In genomic region chr5:120605688-120606087, GRCm38 (mm10) we compare ENCODE assay signal across 8 mouse cellular contexts. TPM values are rescaled to one million over a fixed set of nuclear protein-coding genes. Genes with fewer than 3 reads are reported as not detected.
A peak's percentile ranks its signal among the peaks of the same experiment; 100 is the strongest.
DNase-seq lines count a peak whose midpoint lies in the region; ATAC-seq and TF ChIP-seq lines count a peak whose summit lies in the region.

No protein-coding gene starts in this region.

- H3K4me2 ChIP-seq in forebrain, embryonic 12.5 days = peak overlapping the region; percentile 63
- peak overlapping the region; percentile 63 for H3K4me2 ChIP-seq in liver, postnatal 0 days (ENCODE audit: low read depth, low read length)
- H3K4me2 ChIP-seq in neural tube, embryonic 13.5 days = peak overlapping the region; percentile 64

- WGBS in forebrain, embryonic 12.5 days = under 1% methylated on average over 8 of the region's 8 CpGs
- 0% methylated on average over 7 of the region's 8 CpGs for WGBS in large intestine, adult 2 months
- WGBS in liver, postnatal 0 days (ENCODE audit: insufficient replicate concordance) = 2% methylated on average over 8 of the region's 8 CpGs
- 3% methylated on average over 8 of the region's 8 CpGs for WGBS in neural tube, embryonic 13.5 days

- no peak overlapping the region for H3K27ac ChIP-seq in ES-Bruce4 (ENCODE audit: insufficient read depth, low read length)
- peak overlapping the region; percentile 54; the same call in 1 of the 2 replicates for H3K27ac ChIP-seq in forebrain, embryonic 12.5 days
- H3K27ac ChIP-seq in liver, postnatal 0 days (ENCODE audit: low read depth) = no peak overlapping the region
- H3K27ac ChIP-seq in neural tube, embryonic 13.5 days (replicated peaks) = peak overlapping the region; percentile 76

- H3K4me1 ChIP-seq in ES-Bruce4 (ENCODE audit: control insufficient read depth, insufficient read depth, low read length) = peaks cover 3% of the 10 kb centered on the region
- peaks cover 11% of the 10 kb centered on the region for H3K4me1 ChIP-seq in forebrain, embryonic 12.5 days
- peaks cover 5% of the 10 kb centered on the region; the same call in 1 of the 2 replicates for H3K4me1 ChIP-seq in liver, postnatal 0 days (ENCODE audit: insufficient read depth)
- H3K4me1 ChIP-seq in neural tube, embryonic 13.5 days (replicated peaks) = peaks cover 22% of the 10 kb centered on the region

- no peaks in the 10 kb centered on the region for H3K9me3 ChIP-seq in ES-Bruce4 (replicated peaks; ENCODE audit: control insufficient read depth, insufficient read depth, low read length, poor library complexity, severe bottlenecking)
- H3K9me3 ChIP-seq in forebrain, embryonic 12.5 days = no peaks in the 10 kb centered on the region
- no peaks in the 10 kb centered on the region for H3K9me3 ChIP-seq in liver, postnatal 0 days (ENCODE audit: low read length)
- no peaks in the 10 kb centered on the region for H3K9me3 ChIP-seq in neural tube, embryonic 13.5 days

- ATAC-seq in forebrain, embryonic 12.5 days (ENCODE audit: low FRiP score) = peak; percentile 77
- peak; percentile 75 for ATAC-seq in liver, postnatal 0 days
- ATAC-seq in neural tube, embryonic 13.5 days (ENCODE audit: low read depth) = peak; percentile 77

- H3K9ac ChIP-seq in ES-Bruce4 (ENCODE audit: low read depth, poor library complexity, severe bottlenecking) = peak overlapping the region; percentile 53
- peak overlapping the region; percentile 48; the same call in 1 of the 2 replicates for H3K9ac ChIP-seq in forebrain, embryonic 12.5 days
- H3K9ac ChIP-seq in liver, postnatal 0 days (replicated peaks) = no peak overlapping the region
- H3K9ac ChIP-seq in neural tube, embryonic 13.5 days = peak overlapping the region; percentile 67

- TF ChIP-seq EP300 in ES-Bruce4 (IDR thresholded peaks at IDR 0.05; ENCODE audit: insufficient read depth, low read depth, low read length) = no peak
- TF ChIP-seq EP300 in liver, postnatal 0 days (IDR thresholded peaks at IDR 0.05; ENCODE audit: low read depth) = no peak

- H3K27me3 ChIP-seq in ES-Bruce4 (ENCODE audit: control insufficient read depth, insufficient read depth, low read length, poor library complexity, severe bottlenecking) = no peaks in the 10 kb centered on the region
- H3K27me3 ChIP-seq in forebrain, embryonic 12.5 days = no peaks in the 10 kb centered on the region
- no peaks in the 10 kb centered on the region for H3K27me3 ChIP-seq in liver, postnatal 0 days (ENCODE audit: insufficient read depth, low read length)
- no peaks in the 10 kb centered on the region for H3K27me3 ChIP-seq in neural tube, embryonic 13.5 days

- H3K4me3 ChIP-seq in ES-Bruce4 (ENCODE audit: low read depth, low read length) = peak overlapping the region; percentile 74; the same call in 1 of the 2 replicates
- H3K4me3 ChIP-seq in forebrain, embryonic 12.5 days (replicated peaks) = peak overlapping the region; percentile 32
- peak overlapping the region; percentile 21 for H3K4me3 ChIP-seq in liver, postnatal 0 days (ENCODE audit: low read depth, low read length)
- H3K4me3 ChIP-seq in neural tube, embryonic 13.5 days = peak overlapping the region; percentile 34

- TF ChIP-seq POLR2A in ES-Bruce4 (IDR thresholded peaks at IDR 0.05; ENCODE audit: insufficient read depth, low read length) = no peak

- H3K36me3 ChIP-seq in ES-Bruce4 (ENCODE audit: control insufficient read depth, insufficient read depth, low read length, poor library complexity, severe bottlenecking) = no peaks in the 10 kb centered on the region
- peaks cover 9% of the 10 kb centered on the region for H3K36me3 ChIP-seq in forebrain, embryonic 12.5 days (replicated peaks)
- no peaks in the 10 kb centered on the region for H3K36me3 ChIP-seq in liver, postnatal 0 days (replicated peaks; ENCODE audit: insufficient read depth, low read length)
- H3K36me3 ChIP-seq in neural tube, embryonic 13.5 days = peaks cover 9% of the 10 kb centered on the region; the same call in 1 of the 2 replicates

- intact Hi-C loops in heart, postnatal 14 days (cut with DNase I) = loop anchor here (1.0 to 10.0 kb wide), 3 partner anchors 83 to 461 kb away; no protein-coding TSS in a partner anchor

- peak; percentile 95 for DNase-seq in c-Kit-positive CD71-positive TER-119-positive erythroid progenitor cells, embryonic 14.5 days (ENCODE audit: low spot score)
- peak; percentile 90 to 95 for DNase-seq in heart, postnatal 14 days
- peak; percentile 90 for DNase-seq in large intestine, adult 2 months (ENCODE audit: low read depth, low spot score)
- DNase-seq in liver, postnatal 0 days = peak; percentile 93
- DNase-seq in telencephalon, adult 2 months (ENCODE audit: low read depth, low spot score) = peak; percentile 93

- peak; percentile 77 for TF ChIP-seq CTCF in ES-Bruce4 (IDR thresholded peaks at IDR 0.05; ENCODE audit: low read depth, low read length)
- peak; percentile 95 for TF ChIP-seq CTCF in liver, postnatal 0 days (IDR thresholded peaks at IDR 0.05; ENCODE audit: low read depth)

RNA-seq across cellular contexts. Expression of gene Rita1, which starts 6.7 kb away (rescaled TPM):
- 13.0 and 13.1 TPM in 2 replicates for polyA plus RNA-seq in ES-Bruce4 (2011; ENCODE audit: insufficient read depth, insufficient read length, low read depth, missing spikeins)
- polyA plus RNA-seq in forebrain, embryonic 12.5 days (2016; fragmentation: Nextera tagmentation; extraction: Ambion mirVana) = 13.6 and 16.6 TPM in 2 replicates
- total RNA-seq in heart, postnatal 14 days (2021) = 10 to 100 TPM; 15.1 to 18.3 TPM
- 12.4 and 13.2 TPM in 2 replicates for polyA plus RNA-seq in large intestine, adult 2 months (2012; rRNA removed)
- 3.1 and 3.4 TPM in 2 replicates for polyA plus RNA-seq in liver, postnatal 0 days (2015; fragmentation: Nextera tagmentation; extraction: Ambion mirVana)
- polyA plus RNA-seq in neural tube, embryonic 13.5 days (2015; fragmentation: Nextera tagmentation; extraction: Ambion mirVana) = 19.9 and 25.1 TPM in 2 replicates

RNA-seq across cellular contexts. Expression of gene Ddx54, which starts 6.9 kb away (rescaled TPM):
- polyA plus RNA-seq in ES-Bruce4 (2011; ENCODE audit: insufficient read depth, insufficient read length, low read depth, missing spikeins) = 49.7 and 49.9 TPM in 2 replicates
- polyA plus RNA-seq in forebrain, embryonic 12.5 days (2016; fragmentation: Nextera tagmentation; extraction: Ambion mirVana) = 50.7 and 52.6 TPM in 2 replicates
- total RNA-seq in heart, postnatal 14 days (2021) = 10 to 100 TPM; 20.4 to 22.5 TPM
- polyA plus RNA-seq in large intestine, adult 2 months (2012; rRNA removed) = 35.2 and 40.2 TPM in 2 replicates
- 14.0 and 15.1 TPM in 2 replicates for polyA plus RNA-seq in liver, postnatal 0 days (2015; fragmentation: Nextera tagmentation; extraction: Ambion mirVana)
- 44.6 and 45.7 TPM in 2 replicates for polyA plus RNA-seq in neural tube, embryonic 13.5 days (2015; fragmentation: Nextera tagmentation; extraction: Ambion mirVana)

RNA-seq across cellular contexts. Expression of gene Iqcd, which starts 16.9 kb away (rescaled TPM):
- 0.37 and 0.43 TPM in 2 replicates for polyA plus RNA-seq in ES-Bruce4 (2011; ENCODE audit: insufficient read depth, insufficient read length, low read depth, missing spikeins)
- 1.3 and 1.4 TPM in 2 replicates for polyA plus RNA-seq in forebrain, embryonic 12.5 days (2016; fragmentation: Nextera tagmentation; extraction: Ambion mirVana)
- under 1 TPM in 1 of 2 experiments, not detected in 1; 0.15 TPM for total RNA-seq in heart, postnatal 14 days (2021)
- polyA plus RNA-seq in large intestine, adult 2 months (2012; rRNA removed) = 0.40 and 0.41 TPM in 2 replicates
- polyA plus RNA-seq in liver, postnatal 0 days (2015; fragmentation: Nextera tagmentation; extraction: Ambion mirVana) = 0.75 and 0.84 TPM in 2 replicates
- polyA plus RNA-seq in neural tube, embryonic 13.5 days (2015; fragmentation: Nextera tagmentation; extraction: Ambion mirVana) = 0.94 and 1.0 TPM in 2 replicates

RNA-seq across cellular contexts. Expression of gene Tpcn1, which starts 17.2 kb away (rescaled TPM):
- polyA plus RNA-seq in ES-Bruce4 (2011; ENCODE audit: insufficient read depth, insufficient read length, low read depth, missing spikeins) = 13.2 and 17.1 TPM in 2 replicates
- 11.8 and 15.1 TPM in 2 replicates for polyA plus RNA-seq in forebrain, embryonic 12.5 days (2016; fragmentation: Nextera tagmentation; extraction: Ambion mirVana)
- total RNA-seq in heart, postnatal 14 days (2021) = 10 to 100 TPM; 34.1 to 39.0 TPM
- polyA plus RNA-seq in large intestine, adult 2 months (2012; rRNA removed) = 41.7 and 63.5 TPM in 2 replicates
- polyA plus RNA-seq in liver, postnatal 0 days (2015; fragmentation: Nextera tagmentation; extraction: Ambion mirVana) = 16.3 and 18.6 TPM in 2 replicates
- polyA plus RNA-seq in neural tube, embryonic 13.5 days (2015; fragmentation: Nextera tagmentation; extraction: Ambion mirVana) = 22.4 and 22.5 TPM in 2 replicates

RNA-seq across cellular contexts. Expression of gene Cfap73, which starts 28.3 kb away (rescaled TPM):
- not detected in 2 replicates for polyA plus RNA-seq in ES-Bruce4 (2011; ENCODE audit: insufficient read depth, insufficient read length, low read depth, missing spikeins)
- polyA plus RNA-seq in forebrain, embryonic 12.5 days (2016; fragmentation: Nextera tagmentation; extraction: Ambion mirVana) = 0.28 TPM in 1 of 2 replicates, not detected in the other
- total RNA-seq in heart, postnatal 14 days (2021) = not detected
- polyA plus RNA-seq in large intestine, adult 2 months (2012; rRNA removed) = not detected in 2 replicates
- not detected in 2 replicates for polyA plus RNA-seq in liver, postnatal 0 days (2015; fragmentation: Nextera tagmentation; extraction: Ambion mirVana)
- polyA plus RNA-seq in neural tube, embryonic 13.5 days (2015; fragmentation: Nextera tagmentation; extraction: Ambion mirVana) = not detected in 2 replicates

Comparison
In these comparisons a context has a peak if more than half of its experiments do, and no peak if none do; other contexts are left out.
1. H3K27ac ChIP-seq: peak in forebrain, embryonic 12.5 days (single experiment) and neural tube, embryonic 13.5 days (single experiment); none in ES-Bruce4 (single experiment) and liver, postnatal 0 days (single experiment).
2. H3K4me3 ChIP-seq: peak in every context shown above with its lines; median percentile 74 in ES-Bruce4; 34 in neural tube, embryonic 13.5 days; 32 in forebrain, embryonic 12.5 days; 21 in liver, postnatal 0 days.
3. Peak in every context shown above with its lines, with median percentiles within 50 percentile points of each other: DNase-seq, ATAC-seq and H3K4me2 ChIP-seq.